Mouse (Mus musculus) CH12.LX (cell line): Measurements from ENCODE around the gene Ccdc162.

Experiments
- BHLHE40 ChIP-seq: IDR thresholded peaks from 2 replicates; pipeline ENCODE4 v1.6.1; 2011; ENCODE audit warnings: mild to moderate bottlenecking, low read depth, low read length, improper control_type of control experiment
- CHD2 ChIP-seq: IDR thresholded peaks from 2 replicates; pipeline ENCODE4 v1.6.1; 2011; ENCODE audit warnings: low read length, improper control_type of control experiment
- CTCF ChIP-seq, 2 experiments: IDR thresholded peaks in 1 of 2; conservative IDR thresholded peaks in 1 of 2; 2 replicates each; pipeline ENCODE4 v1.5.1; 2011 to 2012; ENCODE audit warnings: low read depth in 2 of 2, low read length in 2 of 2, improper control_type of control experiment in 1 of 2, inconsistent platforms in 1 of 2, mild to moderate bottlenecking in 1 of 2, moderate library complexity in 1 of 2
- E2F4 ChIP-seq: IDR thresholded peaks from 2 replicates; pipeline ENCODE4 v1.6.1; 2011; ENCODE audit warnings: low read depth, low read length, improper control_type of control experiment; ENCODE audit not compliant: insufficient replicate concordance
- EP300 ChIP-seq: IDR thresholded peaks from 2 replicates; pipeline ENCODE4 v1.6.1; 2011; ENCODE audit warnings: low read length, improper control_type of control experiment
- MAZ ChIP-seq: IDR thresholded peaks from 2 replicates; pipeline ENCODE4 v1.6.1; 2012; ENCODE audit warnings: low read depth, mild to moderate bottlenecking, inconsistent platforms, low read length, improper control_type of control experiment, moderate library complexity
- MXI1 ChIP-seq: IDR thresholded peaks from 2 replicates; pipeline ENCODE4 v1.6.1; 2011; ENCODE audit warnings: mild to moderate bottlenecking, low read depth, low read length, improper control_type of control experiment
- NELFE ChIP-seq: IDR thresholded peaks from 2 replicates; pipeline ENCODE4 v1.6.1; 2011; ENCODE audit warnings: low read depth, low read length, improper control_type of control experiment
- POLR2A ChIP-seq: IDR thresholded peaks from 2 replicates; pipeline ENCODE4 v1.6.1; 2011; ENCODE audit warnings: low read depth, mild to moderate bottlenecking, improper control_type of control experiment, low read length
- POLR2AphosphoS2 ChIP-seq: IDR thresholded peaks from 2 replicates; pipeline ENCODE4 v1.6.1; 2011; ENCODE audit warnings: low read depth, low read length, improper control_type of control experiment
- TBP ChIP-seq: conservative IDR thresholded peaks from 2 replicates; pipeline ENCODE4 v1.6.1; 2011; ENCODE audit warnings: low read depth, low read length, improper control_type of control experiment
- USF1 ChIP-seq: IDR thresholded peaks from 2 replicates; pipeline ENCODE4 v1.6.1; 2014; ENCODE audit warnings: low read depth, mild to moderate bottlenecking, inconsistent platforms, low read length, improper control_type of control experiment
- ZKSCAN1 ChIP-seq: IDR thresholded peaks from 2 replicates; pipeline ENCODE4 v1.6.1; 2012; ENCODE audit warnings: low read depth, inconsistent platforms, low read length, improper control_type of control experiment, borderline replicate concordance
- ZMIZ1 ChIP-seq: IDR thresholded peaks from 2 replicates; pipeline ENCODE4 v1.6.1; 2012; ENCODE audit warnings: low read depth, mild to moderate bottlenecking, inconsistent platforms, low read length, improper control_type of control experiment

DNA sequence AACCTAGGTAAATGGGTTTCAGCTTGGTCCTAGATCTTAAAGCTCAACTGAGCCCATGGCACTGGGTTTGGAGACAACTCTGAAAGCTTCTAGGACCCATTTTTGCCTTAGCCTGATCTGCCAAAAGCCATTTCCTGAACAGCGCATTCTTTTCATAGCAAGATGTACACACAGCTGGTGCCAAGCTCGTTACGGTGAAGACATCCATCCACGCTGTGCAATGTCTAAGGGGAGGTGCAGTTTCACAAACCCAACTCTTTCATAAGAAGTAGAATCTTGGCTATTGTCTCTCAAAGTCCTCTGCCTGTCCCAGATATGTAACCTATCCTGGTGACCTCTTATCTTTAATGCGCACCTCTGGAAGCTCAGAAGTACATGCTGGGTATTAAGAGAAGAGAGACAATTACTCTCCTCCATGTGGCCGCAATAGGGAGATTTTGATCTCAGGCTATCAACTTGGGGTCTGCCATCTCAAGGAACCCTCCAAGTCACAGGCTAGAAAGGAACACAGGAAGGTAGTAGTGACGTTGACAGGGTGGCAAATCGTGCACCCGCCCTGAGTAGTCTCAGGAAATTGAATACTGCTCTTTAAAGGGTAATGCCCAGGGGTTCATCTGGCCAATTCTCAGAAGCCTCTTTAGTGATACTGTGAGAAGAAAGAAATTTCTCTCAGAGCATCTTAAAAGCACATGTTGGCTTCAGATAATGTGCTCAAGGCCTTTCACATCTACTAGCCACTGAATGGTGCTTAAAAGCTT is 81.0 kb downstream of the Ccdc162 start:
- TF ChIP-seq POLR2A (no peak), EP300 (no peak), CTCF (conservative IDR thresholded peaks at IDR 0.05 in 1 of 2, IDR thresholded peaks at IDR 0.05 in 1 of 2; ENCODE audit: low read depth in 2 of 2, low read length in 2 of 2) (no peak), MAZ (no peak), USF1 (no peak), MXI1 (no peak), ZKSCAN1 (no peak), ZMIZ1 (no peak), E2F4 (no peak), TBP (no peak), BHLHE40 (no peak), POLR2AphosphoS2 (no peak), CHD2 (no peak), NELFE (no peak)
